In genomic region chr7:126267606-126268005, GRCm38 (mm10) we compare ENCODE assay signal across 24 mouse cellular contexts.
"Had no signal": no experiment of that assay in that cellular context is flagged by ENCODE, and none has a peak within 500 bp of the region (broad histone marks: within the 10 kb centered on the region; RNA-seq: fewer than 3 reads in every experiment).

No protein-coding gene starts in this region.

- H3K9me3 ChIP-seq: heart, embryonic 13.5 days; heart, embryonic 15.5 days; hindbrain, embryonic 13.5 days; hindbrain, embryonic 15.5 days; kidney, embryonic 15.5 days; limb, embryonic 13.5 days; limb, embryonic 15.5 days; liver, embryonic 12.5 days had no signal

- H3K36me3 ChIP-seq: heart, embryonic 13.5 days; heart, embryonic 15.5 days; hindbrain, embryonic 13.5 days; hindbrain, embryonic 15.5 days; kidney, embryonic 15.5 days; limb, embryonic 13.5 days; limb, embryonic 15.5 days; liver, embryonic 12.5 days had no signal

- H3K27me3 ChIP-seq: kidney, embryonic 15.5 days; limb, embryonic 13.5 days had no signal

- DNase-seq: gastrocnemius, postnatal 14 days; heart, adult 18-20 months; heart, postnatal 14 days; heart, postnatal 36 days; kidney, adult 11 months; kidney, adult 2 months; kidney, adult 9 months; kidney, postnatal 14 days; kidney, postnatal 36 days; layer of hippocampus, postnatal 36 days; left cerebral cortex, postnatal 4 days had no signal

- H3K9ac ChIP-seq: heart, embryonic 13.5 days; heart, embryonic 15.5 days; hindbrain, embryonic 13.5 days; hindbrain, embryonic 15.5 days; kidney, embryonic 15.5 days; limb, embryonic 13.5 days; limb, embryonic 15.5 days; liver, embryonic 12.5 days; liver, embryonic 14.5 days had no signal

- ATAC-seq: hindbrain, postnatal 0 days; intestine, embryonic 16.5 days; liver, embryonic 12.5 days had no signal

- H3K27ac ChIP-seq: heart, embryonic 13.5 days; heart, embryonic 15.5 days; hindbrain, embryonic 13.5 days; hindbrain, embryonic 15.5 days; hindbrain, postnatal 0 days; kidney, embryonic 15.5 days; kidney, postnatal 0 days; limb, embryonic 13.5 days; limb, embryonic 15.5 days; liver, embryonic 12.5 days; liver, embryonic 14.5 days had no signal

- H3K4me2 ChIP-seq: heart, embryonic 11.5 days; heart, embryonic 13.5 days; heart, embryonic 15.5 days; hindbrain, embryonic 13.5 days; hindbrain, embryonic 15.5 days; kidney, embryonic 15.5 days; limb, embryonic 13.5 days; limb, embryonic 15.5 days; liver, embryonic 12.5 days had no signal

- H3K4me3 ChIP-seq: heart, embryonic 13.5 days; heart, embryonic 15.5 days; hindbrain, embryonic 13.5 days; hindbrain, embryonic 15.5 days; kidney, embryonic 15.5 days; limb, embryonic 13.5 days; limb, embryonic 15.5 days; liver, embryonic 12.5 days had no signal
